Mouse (Mus musculus) activated CD4-positive, CD25-positive, alpha-beta regulatory T cell, adult 9 weeks (primary cell): ENCODE measurements around the gene Ramp2. TPM values are rescaled to one million over a fixed set of nuclear protein-coding genes. Genes with fewer than 3 reads are reported as not detected.

Experiments used
- polyA plus RNA-seq: library from polyadenylated mRNA; unstranded; fragments of 100-300 nt; shearing (Covaris generic); gene quantifications from one replicate; pipeline ENCODE4 v1.2.1, GENCODE M21; 2017

Gene Ramp2
- polyA plus RNA-seq, result not detected

GRCm38 (mm10) chr11:101245855-101246701 lies at the start of gene Ramp2:
Ramp2 (plus strand) TSS chr11:101246028.

GRCm38 (mm10) chr11:101226065-101226701 lies 19.6 kb upstream of the Ramp2 start, which contains the start of gene Ezh1:
Ezh1 (minus strand) TSS chr11:101226463.

GRCm38 (mm10) chr11:101253613-101254389 lies 8.0 kb downstream of the Ramp2 start, which contains the start of gene Vps25:
Vps25 (plus strand) TSS chr11:101253707.

GRCm38 (mm10) chr11:101259948-101260825 lies 14.4 kb downstream of the Ramp2 start, which contains the start of gene Wnk4:
Wnk4 (plus strand) TSS chr11:101260567.

GRCm38 (mm10) chr11:101278223-101279192 lies 32.7 kb downstream of the Ramp2 start, which contains the start of the genes Cntd1 and Coa3:
Cntd1 (plus strand) TSS chr11:101279012.
Coa3 (minus strand) TSS chr11:101279114.

GRCm38 (mm10) chr11:101302004-101302798 lies 56.4 kb downstream of the Ramp2 start, which contains the start of gene Becn1:
Becn1 (minus strand) TSS chr11:101302286.

Other genes with a start within 250 kb of the Ramp2 start
- gene Atp6v0a1, start 236.6 kb upstream of the Ramp2 start, polyA plus RNA-seq, result 10.3 TPM
- gene Naglu, start 176.0 kb upstream of the Ramp2 start, polyA plus RNA-seq, result 6.7 TPM
- 0.42 TPM for gene Hsd17b1, start 167.6 kb upstream of the Ramp2 start, polyA plus RNA-seq
- gene Coasy, start 163.5 kb upstream of the Ramp2 start, polyA plus RNA-seq, result 35.2 TPM
- 126 TPM for gene Mlx, start 158.8 kb upstream of the Ramp2 start, polyA plus RNA-seq
- 8.4 TPM for gene Psmc3ip, start 150.6 kb upstream of the Ramp2 start, polyA plus RNA-seq
- gene Retreg3, start 126.1 kb upstream of the Ramp2 start, polyA plus RNA-seq, result 70.2 TPM
- 45.3 TPM for gene Tubg1, start 126.1 kb upstream of the Ramp2 start, polyA plus RNA-seq
- gene Tubg2, start 90.1 kb upstream of the Ramp2 start, polyA plus RNA-seq, result 4.3 TPM
- 0.13 TPM for gene Cntnap1, start 75.5 kb upstream of the Ramp2 start, polyA plus RNA-seq
- 0.24 TPM for gene Plekhh3, start 74.7 kb upstream of the Ramp2 start, polyA plus RNA-seq
- gene Ccr10, start 70.6 kb upstream of the Ramp2 start, polyA plus RNA-seq, result 1.9 TPM
- gene Ezh1, start 19.6 kb upstream of the Ramp2 start, polyA plus RNA-seq, result 96.4 TPM
- gene Vps25, start 7.7 kb downstream of the Ramp2 start, polyA plus RNA-seq, result 157 TPM
- 2.4 TPM for gene Wnk4, start 14.5 kb downstream of the Ramp2 start, polyA plus RNA-seq
- not detected for gene Cntd1, start 33.0 kb downstream of the Ramp2 start, polyA plus RNA-seq
- gene Coa3, start 33.1 kb downstream of the Ramp2 start, polyA plus RNA-seq, result 130 TPM
- gene Becn1, start 56.3 kb downstream of the Ramp2 start, polyA plus RNA-seq, result 217 TPM
- 156 TPM for gene Psme3, start 70.2 kb downstream of the Ramp2 start, polyA plus RNA-seq
- 4.1 TPM for gene Aoc2, start 79.0 kb downstream of the Ramp2 start, polyA plus RNA-seq
- not detected for gene Aoc3, start 84.6 kb downstream of the Ramp2 start, polyA plus RNA-seq
- gene G6pc, start 121.5 kb downstream of the Ramp2 start, polyA plus RNA-seq, result not detected
- gene Aarsd1, start 171.6 kb downstream of the Ramp2 start, polyA plus RNA-seq, result 39.4 TPM
- gene Gm27029, start 178.8 kb downstream of the Ramp2 start, polyA plus RNA-seq, result 1.8 TPM
- gene Rundc1, start 179.1 kb downstream of the Ramp2 start, polyA plus RNA-seq, result 10.1 TPM
- 0.50 TPM for gene Ptges3l, start 179.3 kb downstream of the Ramp2 start, polyA plus RNA-seq
- gene Rpl27, start 196.3 kb downstream of the Ramp2 start, polyA plus RNA-seq, result 357 TPM
- 202 TPM for gene Ifi35, start 202.4 kb downstream of the Ramp2 start, polyA plus RNA-seq
- not detected for gene Rnd2, start 219.0 kb downstream of the Ramp2 start, polyA plus RNA-seq
- 0.61 TPM for gene Vat1, start 220.2 kb downstream of the Ramp2 start, polyA plus RNA-seq